Mouse (Mus musculus): ENCODE measurements around the gene Tcstv1.
"Not testable (repeated sequence)": the region's sequence is repeated elsewhere in the genome, so short reads cannot be mapped to it uniquely, and the experiment has no call there.

DNA sequence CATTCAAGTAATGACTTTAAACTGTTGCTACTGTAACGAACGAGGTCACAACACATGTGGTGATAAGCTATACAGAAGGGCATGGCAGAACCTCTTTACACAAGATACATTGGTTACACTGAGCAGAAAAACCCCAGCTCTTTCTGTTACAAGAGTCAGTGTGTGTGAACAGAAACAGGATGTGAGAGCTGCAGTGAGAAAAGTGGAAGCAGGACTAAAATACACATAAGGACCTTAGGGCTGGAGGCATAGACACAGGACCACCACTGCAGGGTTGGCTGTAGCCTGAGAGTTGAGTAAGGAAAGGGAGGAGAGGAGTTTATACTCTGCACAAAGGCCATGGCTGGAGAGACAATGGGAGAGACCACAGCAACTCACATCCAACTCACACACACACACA, 21.9 kb upstream of the Tcstv1 start:
- TF ChIP-seq POLR2A (IDR thresholded peaks at IDR 0.05; ENCODE audit: borderline replicate concordance, extremely low read depth, low read depth, low read length); CTCF (IDR thresholded peaks at IDR 0.05; ENCODE audit: insufficient read depth, low read length): not testable (repeated sequence)

Data from lung, adult 2 months (tissue).